Mouse (Mus musculus) embryonic facial prominence, embryonic 10.5 days (tissue): Measurements from ENCODE around the gene Aqr. TPM values are rescaled to one million over a fixed set of nuclear protein-coding genes. Genes with fewer than 3 reads are reported as not detected.
A peak's percentile ranks its signal among the peaks of the same experiment; 100 is the strongest.

Experiments used
- DNase-seq: peaks from one replicate; pipeline ENCODE4 v3.0.0-alpha.2; 2017; ENCODE audit warnings: low spot score
- H3K27ac ChIP-seq: fragments of 300-500 bp; sonication (generic); replicated peaks from 2 replicates; pipeline ENCODE4 v1.5.1; 2016; ENCODE audit warnings: mild to moderate bottlenecking
- H3K27me3 ChIP-seq: fragments of 300-500 bp; sonication (generic); replicated peaks from 2 replicates; pipeline ENCODE4 v1.6.1; 2016; ENCODE audit warnings: low read depth, mild to moderate bottlenecking; ENCODE audit not compliant: poor library complexity, severe bottlenecking
- H3K36me3 ChIP-seq: fragments of 300-500 bp; sonication (generic); replicated peaks from 2 replicates; pipeline ENCODE4 v1.6.1; 2016; ENCODE audit warnings: mild to moderate bottlenecking, moderate library complexity
- H3K4me1 ChIP-seq: fragments of 300-500 bp; sonication (generic); 2 replicates; pipeline ENCODE4 v1.6.1; 2016
- H3K4me3 ChIP-seq: fragments of 300-500 bp; sonication (generic); 2 replicates; pipeline ENCODE4 v1.5.1; 2016; ENCODE audit warnings: mild to moderate bottlenecking, moderate library complexity
- H3K9me3 ChIP-seq: fragments of 300-500 bp; sonication (generic); 2 replicates; pipeline ENCODE4 v1.6.1; 2016; ENCODE audit warnings: mild to moderate bottlenecking
- WGBS: fragments of 180-500 bp; shearing (Covaris S2); methylation state at CpG from one replicate; pipeline ENCODE4 v1.1.7; 2016; 5-methylcytosine and 5-hydroxymethylcytosine counted together
- polyA plus RNA-seq: library from polyadenylated mRNA; unstranded; fragments of >200 nt; fragmentation: Nextera tagmentation; extraction: Ambion mirVana; gene quantifications from 2 replicates; pipeline ENCODE4 v1.2.1, GENCODE M21; 2016

Aqr gene
- polyA plus RNA-seq, 1 experiment from 2014 or later: 48.7 TPM

DNA sequence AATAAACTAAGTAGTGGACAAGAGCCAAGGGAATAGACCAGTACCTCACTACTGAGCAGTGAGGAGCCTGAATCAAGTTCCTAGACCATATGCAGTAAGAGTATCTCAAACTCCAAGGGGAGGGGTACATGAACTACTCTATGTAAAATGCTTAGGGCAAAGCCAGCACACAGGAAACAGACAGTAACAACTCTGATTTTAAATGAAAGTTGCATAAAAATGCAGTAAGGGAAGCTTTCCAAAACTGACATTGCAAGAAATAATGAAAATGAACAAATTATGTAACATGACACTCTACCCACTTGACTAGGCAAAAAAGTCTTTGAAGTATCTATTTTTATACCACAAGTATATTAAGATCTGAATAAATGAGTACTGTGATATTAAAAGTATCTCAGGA, 19.0 kb downstream of the Aqr start:
- H3K4me1 ChIP-seq: no peaks in the 10 kb centered on the region
- no peak overlapping the region for H3K4me3 ChIP-seq
- no peak for DNase-seq
- H3K27ac ChIP-seq: no peak overlapping the region
- H3K36me3 ChIP-seq: peaks cover 71% of the 10 kb centered on the region
- no peaks in the 10 kb centered on the region for H3K27me3 ChIP-seq
- no peaks in the 10 kb centered on the region for H3K9me3 ChIP-seq

DNA sequence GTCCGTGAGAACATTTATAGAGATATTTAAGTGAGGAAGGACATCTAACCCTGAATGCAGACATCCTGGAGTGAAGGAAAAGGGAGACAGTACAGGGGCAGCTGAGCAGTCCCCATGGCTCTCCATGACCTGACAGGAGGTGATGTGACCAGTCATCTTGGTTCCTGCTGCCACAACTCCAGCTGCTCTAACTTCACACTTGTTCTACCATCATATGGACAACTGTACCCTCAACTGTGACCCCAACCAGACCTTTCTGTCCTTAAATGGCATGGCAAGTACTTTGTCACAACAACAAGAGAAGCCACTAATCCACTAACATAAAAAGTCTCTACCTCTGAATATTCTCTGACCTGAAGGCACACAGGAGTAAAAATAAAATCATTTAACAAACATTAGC, 24.8 kb downstream of the Aqr start:
- DNase-seq: no peak
- Histone ChIP-seq H3K4me1 (no peaks in the 10 kb centered on the region), H3K27me3 (no peaks in the 10 kb centered on the region), H3K27ac (no peak overlapping the region), H3K9me3 (no peaks in the 10 kb centered on the region), H3K36me3 (peaks cover 89% of the 10 kb centered on the region), H3K4me3 (no peak overlapping the region)
- WGBS: 92% methylated on average over 1 of the region's 1 CpGs

DNA sequence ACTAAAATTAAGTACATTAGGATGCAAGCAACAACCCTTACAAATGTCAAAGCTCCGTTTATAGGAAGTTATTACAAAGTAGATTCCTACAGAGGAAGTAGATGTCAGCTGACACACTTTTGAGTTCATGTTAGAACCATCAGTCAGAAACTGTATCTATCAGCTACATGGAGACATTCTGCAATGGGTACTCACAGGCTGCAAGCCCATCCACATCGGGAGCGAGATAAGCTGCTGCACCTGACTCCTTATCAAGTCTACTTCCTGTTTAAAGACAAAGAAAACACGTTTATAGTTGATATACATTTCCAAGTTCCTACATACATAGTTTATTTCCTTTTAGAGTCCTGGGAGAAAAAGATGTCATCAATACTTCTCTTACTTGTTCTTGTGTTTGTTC, 29.5 kb downstream of the Aqr start:
- Histone ChIP-seq H3K36me3 (peaks cover 93% of the 10 kb centered on the region), H3K4me3 (no peak overlapping the region), H3K4me1 (no peaks in the 10 kb centered on the region), H3K9me3 (no peaks in the 10 kb centered on the region), H3K27ac (no peak overlapping the region), H3K27me3 (no peaks in the 10 kb centered on the region)
- WGBS: 91% methylated on average over 4 of the region's 4 CpGs
- no peak for DNase-seq

DNA sequence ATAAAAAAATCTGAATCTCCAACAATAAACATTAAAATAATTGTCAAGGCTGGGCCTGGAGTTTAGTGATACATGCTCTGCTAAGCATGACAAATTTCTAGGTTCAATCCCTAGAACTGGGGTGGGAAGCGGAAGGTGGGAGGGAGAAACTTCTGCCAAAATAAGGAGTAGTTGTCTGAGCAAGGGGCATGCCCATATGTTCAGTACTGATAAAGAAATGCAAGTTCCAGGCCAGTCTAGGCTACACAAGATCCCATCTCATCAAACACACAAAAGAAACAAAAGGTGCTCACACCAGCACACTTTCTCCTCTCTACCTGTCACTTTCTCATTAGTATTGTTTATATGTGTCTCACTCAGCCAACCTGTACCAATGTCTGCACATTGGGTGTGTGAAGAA, 30.2 kb downstream of the Aqr start:
- no peaks in the 10 kb centered on the region for H3K4me1 ChIP-seq
- no peaks in the 10 kb centered on the region for H3K9me3 ChIP-seq
- WGBS: 96% methylated on average over 1 of the region's 1 CpGs
- no peak overlapping the region for H3K27ac ChIP-seq
- H3K27me3 ChIP-seq: no peaks in the 10 kb centered on the region
- peaks cover 95% of the 10 kb centered on the region for H3K36me3 ChIP-seq
- no peak for DNase-seq
- H3K4me3 ChIP-seq: no peak overlapping the region

DNA sequence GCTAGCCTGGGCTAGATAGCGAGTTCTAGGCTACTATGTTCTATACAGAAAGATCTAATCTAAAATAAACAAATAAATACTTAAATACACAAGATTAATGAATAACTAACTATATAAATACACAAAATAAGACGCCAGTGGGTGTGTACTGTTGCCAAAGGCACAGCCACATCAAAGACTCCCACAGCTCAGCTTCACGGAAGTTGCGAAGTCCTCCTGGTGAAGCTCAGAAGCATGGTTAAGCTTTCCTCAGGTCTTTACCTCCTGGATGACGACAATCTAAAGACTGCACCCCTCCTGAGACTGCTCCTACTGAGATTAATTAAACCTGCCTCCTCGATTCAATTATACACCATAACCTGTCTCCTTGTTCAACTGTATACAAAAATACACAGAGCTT, 33.6 kb downstream of the Aqr start:
- 93% methylated on average over 6 of the region's 6 CpGs for WGBS
- H3K27me3 ChIP-seq: no peaks in the 10 kb centered on the region
- no peaks in the 10 kb centered on the region for H3K9me3 ChIP-seq
- no peak overlapping the region for H3K4me3 ChIP-seq
- no peak for DNase-seq
- peaks cover 94% of the 10 kb centered on the region for H3K36me3 ChIP-seq
- no peak overlapping the region for H3K27ac ChIP-seq
- no peaks in the 10 kb centered on the region for H3K4me1 ChIP-seq

DNA sequence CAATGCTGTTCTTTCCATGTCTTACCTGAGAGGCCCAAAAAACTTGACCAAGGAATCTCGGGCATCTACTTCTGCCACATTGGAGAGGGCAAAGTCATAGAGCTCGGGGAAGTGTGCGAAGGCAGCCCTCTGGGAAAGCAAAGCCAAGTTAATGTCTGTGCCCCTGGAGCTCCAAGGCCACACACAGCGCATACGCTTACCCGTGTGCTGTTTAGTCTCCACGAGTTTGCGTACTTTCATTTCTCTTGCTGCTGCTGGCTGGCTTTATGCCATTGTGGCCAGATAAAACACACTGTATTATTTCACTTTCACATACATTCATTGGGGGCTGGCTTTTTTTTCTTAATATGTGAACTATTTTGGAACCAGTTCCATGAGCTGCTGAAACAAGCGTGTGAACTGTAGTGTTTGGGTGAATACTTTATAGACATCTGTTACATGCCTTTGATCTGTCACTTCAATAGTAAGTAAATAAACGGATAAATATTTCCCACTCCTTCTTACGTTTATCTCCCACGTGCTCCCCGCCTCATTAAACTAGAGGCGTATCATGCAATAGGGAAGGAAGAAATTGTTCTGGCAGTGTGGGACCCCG, 39.9 kb downstream of the Aqr start:
- H3K27ac ChIP-seq: no peak overlapping the region
- no peak for DNase-seq
- H3K36me3 ChIP-seq: peaks cover 93% of the 10 kb centered on the region
- no peaks in the 10 kb centered on the region for H3K9me3 ChIP-seq
- no peak overlapping the region for H3K4me3 ChIP-seq
- no peaks in the 10 kb centered on the region for H3K27me3 ChIP-seq
- no peaks in the 10 kb centered on the region for H3K4me1 ChIP-seq
- WGBS: 95% methylated on average over 15 of the region's 15 CpGs

DNA sequence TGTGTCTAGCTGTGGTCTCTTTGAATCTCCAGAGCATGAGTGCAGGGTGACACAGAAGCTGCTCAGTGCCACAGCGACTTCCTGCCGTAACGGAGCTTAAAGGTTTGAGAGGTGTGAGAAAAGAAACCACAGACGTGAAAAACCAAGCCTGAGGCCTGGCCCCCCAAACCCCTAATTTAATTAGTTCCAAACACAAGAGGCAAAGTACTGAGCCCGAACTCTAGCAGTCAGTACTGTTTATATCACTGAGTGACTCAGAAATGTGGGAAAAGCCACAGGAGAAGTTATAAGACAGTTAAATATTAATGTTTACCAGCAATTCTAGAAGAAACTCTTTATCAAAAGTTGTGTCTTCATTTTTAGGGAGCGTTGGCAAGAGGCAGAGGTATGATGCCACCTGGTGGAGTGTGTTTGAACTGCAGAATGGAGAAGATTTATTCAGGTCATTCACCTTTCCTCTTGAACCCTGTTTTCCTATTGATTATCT, 41.5 kb downstream of the Aqr start:
- Histone ChIP-seq H3K4me1 (no peaks in the 10 kb centered on the region), H3K27me3 (no peaks in the 10 kb centered on the region), H3K27ac (no peak overlapping the region), H3K36me3 (peaks cover 94% of the 10 kb centered on the region), H3K4me3 (no peak overlapping the region), H3K9me3 (no peaks in the 10 kb centered on the region)
- 85% methylated on average over 6 of the region's 6 CpGs for WGBS
- DNase-seq: peak; percentile 27

DNA sequence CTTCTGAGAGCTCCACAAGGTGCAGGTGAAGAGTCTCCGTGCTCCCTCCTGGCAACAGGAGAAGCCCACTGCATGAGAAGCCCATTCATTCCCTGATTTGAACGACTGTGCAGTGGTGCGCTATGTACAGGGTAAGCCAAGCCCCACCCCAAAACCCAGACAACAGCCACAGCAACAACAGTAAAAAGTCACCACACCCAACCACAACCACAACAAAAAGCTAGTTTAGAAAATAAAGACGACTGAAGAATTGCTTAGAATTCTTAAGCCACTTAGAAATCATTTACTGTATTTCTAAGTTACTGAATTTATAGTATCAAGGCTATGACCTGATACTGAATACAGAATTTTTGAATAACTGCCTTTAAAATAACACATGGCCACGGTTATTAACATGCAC, 41.9 kb downstream of the Aqr start:
- Histone ChIP-seq H3K4me3 (no peak overlapping the region), H3K27ac (no peak overlapping the region), H3K27me3 (no peaks in the 10 kb centered on the region), H3K4me1 (no peaks in the 10 kb centered on the region), H3K9me3 (no peaks in the 10 kb centered on the region), H3K36me3 (peaks cover 94% of the 10 kb centered on the region)
- 95% methylated on average over 5 of the region's 5 CpGs for WGBS
- no peak for DNase-seq

DNA sequence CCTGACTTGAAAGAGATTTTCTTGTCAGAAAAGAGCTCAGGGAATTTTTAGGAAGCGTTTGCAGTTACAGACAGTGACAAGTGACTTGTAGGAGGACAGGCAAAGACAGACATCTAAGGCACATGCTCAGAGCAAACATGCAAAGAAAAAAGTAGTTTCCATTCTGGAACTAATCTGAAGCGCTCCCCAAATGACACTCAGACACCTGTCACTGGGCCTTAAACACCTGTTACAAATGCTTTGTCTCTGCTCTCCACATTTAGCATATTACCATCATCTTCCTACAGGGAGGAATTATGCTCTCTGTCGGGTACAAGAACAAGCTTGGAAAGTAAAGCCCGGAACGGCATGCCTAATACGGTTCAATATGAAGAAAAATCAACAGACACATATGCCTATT, 43.0 kb downstream of the Aqr start:
- H3K36me3 ChIP-seq: peaks cover 94% of the 10 kb centered on the region
- no peaks in the 10 kb centered on the region for H3K4me1 ChIP-seq
- no peak overlapping the region for H3K27ac ChIP-seq
- DNase-seq: no peak
- 95% methylated on average over 6 of the region's 6 CpGs for WGBS
- H3K27me3 ChIP-seq: no peaks in the 10 kb centered on the region
- H3K4me3 ChIP-seq: no peak overlapping the region
- no peaks in the 10 kb centered on the region for H3K9me3 ChIP-seq

DNA sequence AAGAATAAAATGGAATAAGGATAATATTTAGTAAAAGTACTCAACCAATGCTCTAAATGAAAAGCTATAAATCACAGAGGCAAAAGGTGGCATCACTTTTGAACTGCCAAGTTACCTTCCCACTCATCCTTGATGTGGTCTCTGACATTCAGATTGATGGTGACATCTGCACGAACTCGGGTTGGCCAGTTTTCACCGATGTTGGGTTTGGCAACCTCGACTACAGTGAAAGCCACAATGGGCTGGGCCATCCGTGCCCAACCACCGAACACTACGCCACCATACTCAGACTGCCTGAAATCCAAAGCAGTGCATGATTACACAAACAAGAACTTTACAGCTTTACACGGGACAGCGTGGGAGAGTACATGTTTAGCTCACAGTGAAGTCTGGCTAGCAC, 50.1 kb downstream of the Aqr start:
- H3K36me3 ChIP-seq: peaks cover 96% of the 10 kb centered on the region
- no peak overlapping the region for H3K27ac ChIP-seq
- no peaks in the 10 kb centered on the region for H3K9me3 ChIP-seq
- H3K27me3 ChIP-seq: no peaks in the 10 kb centered on the region
- H3K4me1 ChIP-seq: no peaks in the 10 kb centered on the region
- no peak for DNase-seq
- H3K4me3 ChIP-seq: no peak overlapping the region
- WGBS: 95% methylated on average over 9 of the region's 9 CpGs

DNA sequence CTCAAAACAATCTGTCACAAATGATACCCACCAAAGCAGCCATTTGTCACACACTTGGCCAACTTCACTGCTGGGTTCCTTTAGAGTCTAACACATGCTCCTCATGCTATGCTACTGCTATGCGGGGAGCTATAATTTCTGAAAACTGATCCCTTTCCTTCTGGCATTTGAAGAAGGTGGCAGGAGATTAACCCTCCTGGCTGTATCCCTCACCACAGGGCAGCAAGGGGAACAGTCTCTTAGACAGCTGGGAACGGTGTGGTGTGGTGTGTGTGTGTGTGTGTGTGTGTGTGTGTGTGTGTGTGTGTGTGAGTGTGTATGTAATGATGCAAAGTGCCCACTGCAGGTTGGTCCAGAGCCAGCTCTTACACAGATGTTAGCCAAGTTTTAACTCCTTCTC, 51.0 kb downstream of the Aqr start:
- H3K9me3 ChIP-seq: no peaks in the 10 kb centered on the region
- peaks cover 95% of the 10 kb centered on the region for H3K36me3 ChIP-seq
- 83% methylated on average over 2 of the region's 2 CpGs for WGBS
- H3K4me1 ChIP-seq: no peaks in the 10 kb centered on the region
- no peak for DNase-seq
- H3K27ac ChIP-seq: no peak overlapping the region
- H3K27me3 ChIP-seq: no peaks in the 10 kb centered on the region
- H3K4me3 ChIP-seq: no peak overlapping the region

DNA sequence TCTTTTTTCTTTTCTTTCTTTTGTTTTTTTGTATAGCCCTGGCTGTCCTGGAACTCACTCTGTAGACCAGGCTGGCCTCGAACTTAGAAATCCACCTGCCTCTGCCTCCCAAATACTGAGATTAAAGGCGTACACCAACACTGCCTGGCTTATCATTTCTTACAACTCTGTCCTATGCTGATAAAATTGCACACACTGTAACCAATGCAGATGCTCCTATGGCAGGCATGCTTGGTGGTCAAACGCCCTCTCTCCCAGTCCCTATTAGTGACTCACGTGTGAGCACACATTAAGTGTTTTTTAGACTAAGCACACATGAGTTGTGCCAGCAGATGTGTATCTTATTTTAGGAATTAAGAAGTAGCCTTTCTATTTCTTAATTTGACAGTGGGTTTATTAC, 53.5 kb downstream of the Aqr start:
- Histone ChIP-seq H3K4me3 (no peak overlapping the region), H3K9me3 (no peaks in the 10 kb centered on the region), H3K4me1 (no peaks in the 10 kb centered on the region), H3K36me3 (peaks cover 97% of the 10 kb centered on the region), H3K27ac (no peak overlapping the region), H3K27me3 (no peaks in the 10 kb centered on the region)
- DNase-seq: no peak
- 93% methylated on average over 4 of the region's 4 CpGs for WGBS

DNA sequence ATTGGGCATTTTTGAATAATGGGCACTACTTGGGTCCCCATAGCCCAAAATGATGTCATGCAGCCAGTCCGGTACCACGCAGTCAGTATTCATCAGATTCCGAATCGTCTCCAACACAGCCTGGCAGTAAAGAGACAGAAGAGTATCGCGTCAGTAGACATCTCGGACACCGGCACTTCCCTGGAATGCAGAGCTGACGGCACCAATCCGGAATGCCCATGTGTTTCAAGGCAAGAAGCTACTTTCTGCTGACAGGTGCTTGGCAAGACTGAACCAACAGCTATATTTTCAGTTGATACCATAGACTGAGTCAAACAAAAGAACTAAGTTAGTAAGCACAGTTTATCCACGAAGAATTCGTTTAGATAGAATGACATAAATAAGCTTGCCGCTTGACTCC, 56.2 kb downstream of the Aqr start:
- H3K36me3 ChIP-seq: peaks cover 95% of the 10 kb centered on the region
- no peaks in the 10 kb centered on the region for H3K27me3 ChIP-seq
- H3K9me3 ChIP-seq: no peaks in the 10 kb centered on the region
- DNase-seq: no peak
- WGBS: 96% methylated on average over 13 of the region's 13 CpGs
- no peak overlapping the region for H3K27ac ChIP-seq
- no peak overlapping the region for H3K4me3 ChIP-seq
- H3K4me1 ChIP-seq: no peaks in the 10 kb centered on the region

DNA sequence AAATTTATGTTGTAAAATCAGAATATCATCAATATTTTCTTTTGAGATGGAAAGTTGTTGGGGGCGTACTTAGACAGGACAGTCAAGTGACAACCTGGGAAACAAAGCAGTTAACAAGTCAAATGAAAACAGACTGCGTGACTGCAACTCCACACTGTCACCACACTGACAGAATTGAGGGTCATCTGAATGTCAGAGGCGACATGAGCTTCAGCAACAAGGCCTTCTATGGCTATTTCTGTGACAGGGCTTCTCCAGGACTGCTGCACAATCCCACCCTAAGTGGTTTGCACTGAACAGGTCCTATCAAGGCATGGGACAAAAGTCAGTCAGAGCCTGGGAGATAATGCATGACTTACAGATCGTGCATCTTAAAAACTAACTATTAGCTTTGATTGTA, 63.5 kb downstream of the Aqr start:
- Histone ChIP-seq H3K36me3 (peaks cover 93% of the 10 kb centered on the region), H3K27ac (no peak overlapping the region), H3K9me3 (no peaks in the 10 kb centered on the region), H3K4me1 (no peaks in the 10 kb centered on the region), H3K4me3 (no peak overlapping the region), H3K27me3 (no peaks in the 10 kb centered on the region)
- DNase-seq: no peak
- WGBS: 90% methylated on average over 4 of the region's 4 CpGs
